Mouse (Mus musculus): ENCODE results near the gene Ppp1r12c. TPM values are rescaled to one million over a fixed set of nuclear protein-coding genes. Genes with fewer than 3 reads are reported as not detected.

Ppp1r12c gene
- polyA plus RNA-seq, 1 experiment from 2014 or later = 72.0 TPM

DNA sequence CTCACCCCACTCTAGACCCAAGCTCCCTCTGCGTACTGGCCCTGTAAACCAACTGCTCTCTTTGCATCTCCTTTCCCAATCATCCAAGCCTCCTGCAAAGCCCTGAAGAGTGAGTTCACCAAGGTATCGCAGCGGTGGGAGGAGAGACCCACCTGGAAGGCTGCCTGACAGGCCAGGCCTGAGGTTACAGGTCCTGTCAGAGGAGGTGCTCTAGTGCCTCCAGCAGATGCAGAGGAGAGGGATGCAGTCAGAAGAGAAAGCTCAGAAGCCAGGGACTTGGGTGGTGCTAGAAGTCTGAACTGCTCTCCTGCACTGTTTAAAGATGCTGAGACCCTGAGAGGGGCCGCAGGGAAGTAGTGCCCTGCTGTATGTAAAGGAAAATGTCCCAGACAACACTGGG is 2.4 kb downstream of the Ppp1r12c start:
- H3K27me3 ChIP-seq = no peaks in the 10 kb centered on the region
- H3K4me2 ChIP-seq (replicated peaks) = peak overlapping the region; percentile 89
- peaks cover 38% of the 10 kb centered on the region for H3K4me1 ChIP-seq
- peak overlapping the region; percentile 97; the same call in 1 of the 2 replicates for H3K9ac ChIP-seq
- H3K36me3 ChIP-seq = peaks cover 30% of the 10 kb centered on the region
- no peak overlapping the region for H3K27ac ChIP-seq
- no peak for ATAC-seq (ENCODE audit: low FRiP score)
- no peak overlapping the region for H3K4me3 ChIP-seq
- no peaks in the 10 kb centered on the region for H3K9me3 ChIP-seq (replicated peaks)
- 92% methylated on average over 4 of the region's 4 CpGs for WGBS

DNA sequence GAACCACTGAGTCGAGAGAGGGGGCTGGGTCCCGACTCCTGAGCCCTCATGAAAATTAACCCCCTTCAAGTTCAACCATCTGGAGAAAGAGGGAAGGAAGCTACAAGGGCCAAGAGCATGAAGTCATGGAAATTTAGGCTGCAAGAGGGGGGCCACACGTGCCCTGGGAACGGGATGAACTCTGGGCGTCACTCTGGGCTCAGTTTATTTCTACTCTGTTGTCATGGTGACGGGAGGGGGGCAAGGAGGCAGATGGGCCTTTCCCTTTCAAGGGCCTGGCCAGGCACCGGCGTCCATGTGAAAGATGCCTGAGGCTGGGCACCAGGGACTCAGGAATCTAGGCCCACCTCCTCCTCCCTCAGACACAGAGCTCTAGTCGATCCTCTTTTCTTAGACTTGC is 3.2 kb downstream of the Ppp1r12c start:
- Histone ChIP-seq H3K27me3 (no peaks in the 10 kb centered on the region), H3K4me1 (peaks cover 38% of the 10 kb centered on the region), H3K9ac (0 out of 2 replicates have a peak overlapping the region, but pooled peaks have one; percentile 23), H3K4me2 (replicated peaks) (peak overlapping the region; percentile 89), H3K27ac (0 out of 2 replicates have a peak overlapping the region, but pooled peaks have one; percentile 7), H3K4me3 (no peak overlapping the region), H3K9me3 (replicated peaks) (no peaks in the 10 kb centered on the region), H3K36me3 (peaks cover 37% of the 10 kb centered on the region)
- WGBS = 11% methylated on average over 9 of the region's 9 CpGs
- peak; percentile 39 for ATAC-seq (ENCODE audit: low FRiP score)

DNA sequence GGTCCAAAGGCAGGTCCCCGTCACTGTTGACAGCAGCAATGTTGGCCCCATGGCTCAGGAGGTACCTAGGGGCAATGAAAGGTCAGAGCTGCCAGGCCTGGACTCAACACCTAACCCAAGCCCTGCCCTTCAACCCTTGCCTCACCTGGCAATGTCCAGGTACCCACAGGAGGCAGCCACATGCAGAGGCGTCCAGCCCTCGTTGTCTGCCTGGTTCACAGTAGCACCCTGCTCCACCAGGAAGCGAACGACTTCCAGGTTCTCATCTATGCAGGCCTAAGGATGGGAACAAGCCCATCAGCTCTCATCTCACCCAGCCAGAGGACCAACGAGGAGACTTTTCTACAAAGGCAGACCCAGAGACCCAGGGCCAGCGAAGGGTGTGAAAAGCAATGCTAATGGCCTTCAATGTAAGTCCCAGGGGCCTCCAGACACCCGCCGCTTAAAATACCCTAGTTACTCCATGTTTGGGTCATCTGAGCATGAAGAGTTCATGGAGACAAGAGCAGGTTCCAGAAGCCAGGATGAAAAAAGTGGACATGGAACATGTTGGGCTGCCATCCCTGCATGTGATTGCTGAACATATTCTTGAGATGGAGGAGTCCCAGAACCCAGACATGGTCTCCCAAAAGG is 4.1 kb downstream of the Ppp1r12c start:
- Histone ChIP-seq H3K9ac (no peak overlapping the region), H3K9me3 (replicated peaks) (no peaks in the 10 kb centered on the region), H3K27ac (no peak overlapping the region), H3K36me3 (peaks cover 45% of the 10 kb centered on the region), H3K4me2 (replicated peaks) (no peak overlapping the region), H3K4me1 (peaks cover 38% of the 10 kb centered on the region), H3K4me3 (no peak overlapping the region), H3K27me3 (no peaks in the 10 kb centered on the region)
- WGBS = 94% methylated on average over 9 of the region's 9 CpGs
- ATAC-seq (ENCODE audit: low FRiP score) = no peak

DNA sequence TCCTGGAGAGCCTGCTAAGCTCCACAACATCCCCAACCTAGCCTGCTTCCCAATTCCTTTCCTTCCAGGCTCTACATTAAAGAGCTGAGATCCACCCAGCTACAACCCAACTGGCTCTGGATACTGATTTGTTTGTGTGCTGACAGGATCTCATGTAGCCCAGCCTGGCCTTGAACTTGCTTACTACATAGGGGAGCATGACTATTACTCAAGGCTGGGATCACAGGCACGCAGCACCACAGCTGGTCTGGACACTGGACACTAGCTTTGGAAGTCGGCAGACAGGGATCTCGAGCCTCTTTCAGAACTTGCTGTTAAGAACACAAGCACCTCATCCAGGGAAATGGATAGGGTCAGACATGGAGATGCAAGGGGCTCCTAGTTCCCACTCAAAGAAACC is 5.0 kb downstream of the Ppp1r12c start:
- Histone ChIP-seq H3K4me1 (peaks cover 38% of the 10 kb centered on the region), H3K27me3 (no peaks in the 10 kb centered on the region), H3K9ac (no peak overlapping the region), H3K4me2 (replicated peaks) (no peak overlapping the region), H3K27ac (no peak overlapping the region), H3K4me3 (no peak overlapping the region), H3K9me3 (replicated peaks) (no peaks in the 10 kb centered on the region), H3K36me3 (peaks cover 52% of the 10 kb centered on the region)
- WGBS = 94% methylated on average over 3 of the region's 3 CpGs
- ATAC-seq (ENCODE audit: low FRiP score) = no peak

DNA sequence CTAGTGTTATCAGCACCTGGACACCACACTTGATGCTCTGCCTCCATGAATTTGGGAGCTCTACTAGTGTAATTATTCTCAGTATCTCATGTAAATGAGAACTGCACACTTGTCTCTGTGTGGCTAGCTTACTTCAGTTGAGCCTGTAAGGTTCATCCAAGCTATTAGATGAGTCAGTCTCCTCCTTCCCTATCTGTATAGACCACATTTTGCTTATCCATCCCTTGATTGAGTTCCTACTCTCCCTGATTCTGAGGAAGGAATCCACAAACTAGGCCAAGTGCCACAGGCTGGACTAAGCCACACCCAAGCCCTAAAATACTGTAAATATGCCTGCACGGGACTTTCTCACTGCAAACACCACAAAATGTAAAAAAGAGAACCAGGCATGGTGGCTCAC is 7.5 kb downstream of the Ppp1r12c start:
- Histone ChIP-seq H3K9ac (no peak overlapping the region), H3K27me3 (no peaks in the 10 kb centered on the region), H3K4me3 (no peak overlapping the region), H3K36me3 (peaks cover 68% of the 10 kb centered on the region), H3K4me1 (peaks cover 21% of the 10 kb centered on the region), H3K9me3 (replicated peaks) (no peaks in the 10 kb centered on the region), H3K4me2 (replicated peaks) (no peak overlapping the region), H3K27ac (no peak overlapping the region)
- 81% methylated on average over 1 of the region's 1 CpGs for WGBS
- ATAC-seq (ENCODE audit: low FRiP score) = no peak

DNA sequence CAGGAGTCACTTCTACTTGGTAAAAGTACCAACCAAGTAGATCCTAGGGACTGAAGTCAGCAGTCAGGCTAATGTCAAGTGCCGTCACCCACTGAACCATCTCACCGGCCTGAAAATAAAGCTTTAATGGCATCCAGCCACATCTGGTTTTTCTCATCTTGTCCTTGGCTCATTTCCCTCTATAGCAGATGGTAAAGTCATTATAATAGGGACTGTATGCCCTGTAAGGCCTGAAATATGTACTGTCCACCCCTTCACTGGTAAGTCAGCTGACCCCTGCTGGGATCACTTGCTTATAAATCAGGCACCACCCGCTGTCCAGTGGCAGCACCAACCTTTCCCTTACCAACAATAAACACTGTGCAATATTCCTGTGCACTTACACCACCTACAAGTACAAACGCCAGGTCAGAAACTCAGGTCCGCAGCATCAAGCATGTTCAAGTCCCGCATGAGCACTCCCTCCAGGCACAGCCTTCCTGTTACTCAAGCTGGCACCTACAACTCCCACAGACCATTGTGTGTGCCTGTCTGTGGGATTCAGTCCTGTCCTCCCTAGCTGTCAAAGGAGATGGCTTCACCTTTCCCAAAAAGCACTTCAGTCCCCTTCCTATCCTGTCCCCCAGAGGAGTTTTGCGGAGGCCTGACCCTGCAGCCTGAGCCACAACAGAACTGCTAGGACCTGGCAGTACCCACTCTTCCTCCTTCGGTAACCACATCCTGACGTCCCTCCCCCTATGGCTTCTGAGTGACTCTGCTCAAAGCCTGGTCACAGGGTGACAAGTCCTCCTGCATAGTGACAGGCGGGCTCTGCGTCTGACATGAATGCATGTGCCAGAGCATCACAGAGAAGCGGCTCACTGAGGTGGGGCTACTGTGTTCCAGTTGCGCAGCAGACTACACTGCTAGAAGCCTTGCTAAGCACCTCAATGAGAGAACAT is 8.9 kb downstream of the Ppp1r12c start:
- Histone ChIP-seq H3K4me2 (replicated peaks) (no peak overlapping the region), H3K36me3 (peaks cover 73% of the 10 kb centered on the region), H3K4me3 (no peak overlapping the region; the same call in 1 of the 2 replicates), H3K27ac (no peak overlapping the region), H3K9ac (no peak overlapping the region), H3K4me1 (peaks cover 7% of the 10 kb centered on the region), H3K27me3 (no peaks in the 10 kb centered on the region), H3K9me3 (replicated peaks) (no peaks in the 10 kb centered on the region)
- no peak for ATAC-seq (ENCODE audit: low FRiP score)
- WGBS = 87% methylated on average over 13 of the region's 13 CpGs

DNA sequence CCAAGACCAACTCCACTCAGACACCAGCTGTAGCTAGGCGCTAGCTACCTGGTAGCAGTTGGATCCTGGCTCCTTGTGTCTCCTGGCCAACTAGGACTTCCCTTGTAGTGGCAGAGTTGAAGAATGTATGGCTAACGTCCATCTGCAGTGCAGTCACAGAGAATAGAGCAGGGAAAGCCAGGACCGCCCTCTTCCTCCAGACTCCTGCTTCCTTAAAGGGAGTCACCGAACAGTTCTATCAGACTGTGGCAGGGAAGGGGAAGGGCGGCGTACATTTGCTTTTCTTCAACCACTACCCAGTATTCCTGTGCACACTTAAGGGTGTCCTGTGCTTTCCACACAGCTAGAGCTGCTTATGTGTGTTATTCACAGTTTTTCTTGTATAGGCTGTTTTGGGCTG is 10.2 kb downstream of the Ppp1r12c start:
- 87% methylated on average over 6 of the region's 6 CpGs for WGBS
- no peak for ATAC-seq (ENCODE audit: low FRiP score)
- H3K27ac ChIP-seq = no peak overlapping the region

DNA sequence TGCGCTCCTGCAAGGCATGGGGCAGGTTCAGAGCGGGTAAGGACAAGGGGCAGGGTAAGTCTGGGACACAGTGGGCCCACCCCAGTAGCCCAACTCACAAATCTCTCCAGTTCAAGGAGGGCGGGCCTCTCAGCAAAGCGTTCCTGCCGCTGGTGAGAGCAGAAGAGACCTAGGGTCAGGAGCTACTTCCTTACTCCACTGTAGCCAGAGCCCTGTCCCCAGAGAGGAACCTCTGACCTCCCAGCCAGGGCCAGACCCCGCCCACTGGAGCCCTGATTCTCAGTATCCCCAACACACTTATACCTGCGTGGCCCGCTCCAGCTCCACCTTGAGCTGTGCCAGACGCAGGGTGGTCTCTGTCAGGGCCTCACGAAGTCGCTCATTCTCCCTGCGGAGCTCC is 19.2 kb downstream of the Ppp1r12c start:
- whole genome bisulfite sequencing = 85% methylated on average over 12 of the region's 12 CpGs
- H3K4me2 ChIP-seq (replicated peaks) = no peak overlapping the region

More for the DNA sequence above, 10.2 kb downstream of the Ppp1r12c start:
- H3K4me3 ChIP-seq = no peak overlapping the region
- no peaks in the 10 kb centered on the region for H3K4me1 ChIP-seq
- no peak overlapping the region for H3K9ac ChIP-seq
- H3K27me3 ChIP-seq = no peaks in the 10 kb centered on the region
- no peaks in the 10 kb centered on the region for H3K9me3 ChIP-seq (replicated peaks)
- H3K4me2 ChIP-seq (replicated peaks) = no peak overlapping the region
- H3K36me3 ChIP-seq = peaks cover 66% of the 10 kb centered on the region

DNA sequence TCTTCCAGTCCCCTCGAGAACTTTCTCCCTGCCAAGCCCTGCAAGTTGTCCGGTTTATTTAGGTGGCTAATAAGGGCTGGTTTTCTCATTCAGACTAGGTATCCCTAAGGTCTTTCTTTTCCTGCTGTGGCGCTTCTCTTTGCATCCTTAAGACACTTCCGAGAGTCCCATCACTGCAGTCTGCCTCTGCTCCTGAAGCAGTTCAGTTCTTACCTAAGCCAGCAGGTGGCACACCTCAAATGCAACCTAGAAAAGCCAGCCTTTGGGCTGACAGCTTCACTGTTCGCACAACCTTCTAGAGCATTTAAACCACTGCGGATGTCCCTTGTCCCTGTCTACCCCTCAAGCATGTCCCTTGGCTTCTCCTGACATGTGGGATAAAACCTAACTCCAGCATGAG is 21.8 kb downstream of the Ppp1r12c start:
- whole genome bisulfite sequencing = 40% methylated on average over 6 of the region's 6 CpGs
- no peaks in the 10 kb centered on the region for H3K9me3 ChIP-seq (replicated peaks)
- no peak overlapping the region for H3K4me3 ChIP-seq
- H3K4me1 ChIP-seq = peaks cover 20% of the 10 kb centered on the region
- H3K36me3 ChIP-seq = peaks cover 41% of the 10 kb centered on the region
- no peak overlapping the region for H3K9ac ChIP-seq
- no peak overlapping the region for H3K27ac ChIP-seq
- no peak overlapping the region for H3K4me2 ChIP-seq (replicated peaks)
- peaks cover 25% of the 10 kb centered on the region for H3K27me3 ChIP-seq
- no peak for ATAC-seq (ENCODE audit: low FRiP score)

More for the DNA sequence above, 19.2 kb downstream of the Ppp1r12c start:
- ATAC-seq (ENCODE audit: low FRiP score) = no peak
- Histone ChIP-seq H3K4me3 (no peak overlapping the region), H3K9ac (no peak overlapping the region), H3K36me3 (peaks cover 61% of the 10 kb centered on the region), H3K4me1 (peaks cover 20% of the 10 kb centered on the region), H3K27me3 (peaks cover 6% of the 10 kb centered on the region), H3K9me3 (replicated peaks) (no peaks in the 10 kb centered on the region), H3K27ac (no peak overlapping the region)

DNA sequence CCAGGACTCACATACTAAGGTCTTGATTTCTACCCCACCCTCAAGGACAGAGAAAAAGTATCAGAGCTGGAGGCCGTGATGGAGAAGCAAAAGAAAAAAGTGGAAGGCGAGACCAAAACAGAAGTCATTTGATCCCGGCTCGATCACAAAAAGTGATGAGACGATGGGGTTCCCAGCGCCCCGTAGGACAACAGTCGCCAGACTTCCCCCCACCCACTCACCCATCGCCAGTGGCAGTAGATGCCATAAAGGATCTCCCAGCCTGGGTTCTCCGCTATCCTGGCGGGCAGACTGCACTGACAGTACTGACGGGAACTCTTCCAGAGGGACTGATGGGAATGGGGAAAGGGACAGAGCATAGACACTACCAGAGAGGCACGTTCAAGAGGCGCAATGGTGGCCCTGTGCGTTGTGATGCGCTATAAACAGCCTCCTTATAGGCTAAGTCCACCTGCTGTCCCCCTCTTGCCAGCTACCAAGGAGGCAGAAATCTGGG is 22.6 kb downstream of the Ppp1r12c start:
- H3K9ac ChIP-seq = peak overlapping the region; percentile 52
- peak overlapping the region; percentile 97 for H3K4me2 ChIP-seq (replicated peaks)
- H3K4me3 ChIP-seq = peak overlapping the region; percentile 44
- ATAC-seq (ENCODE audit: low FRiP score) = no peak
- H3K27me3 ChIP-seq = peaks cover 33% of the 10 kb centered on the region
- H3K9me3 ChIP-seq (replicated peaks) = no peaks in the 10 kb centered on the region
- peaks cover 32% of the 10 kb centered on the region for H3K36me3 ChIP-seq
- H3K27ac ChIP-seq = peak overlapping the region; percentile 74
- peaks cover 20% of the 10 kb centered on the region for H3K4me1 ChIP-seq
- 4% methylated on average over 16 of the region's 16 CpGs for WGBS

DNA sequence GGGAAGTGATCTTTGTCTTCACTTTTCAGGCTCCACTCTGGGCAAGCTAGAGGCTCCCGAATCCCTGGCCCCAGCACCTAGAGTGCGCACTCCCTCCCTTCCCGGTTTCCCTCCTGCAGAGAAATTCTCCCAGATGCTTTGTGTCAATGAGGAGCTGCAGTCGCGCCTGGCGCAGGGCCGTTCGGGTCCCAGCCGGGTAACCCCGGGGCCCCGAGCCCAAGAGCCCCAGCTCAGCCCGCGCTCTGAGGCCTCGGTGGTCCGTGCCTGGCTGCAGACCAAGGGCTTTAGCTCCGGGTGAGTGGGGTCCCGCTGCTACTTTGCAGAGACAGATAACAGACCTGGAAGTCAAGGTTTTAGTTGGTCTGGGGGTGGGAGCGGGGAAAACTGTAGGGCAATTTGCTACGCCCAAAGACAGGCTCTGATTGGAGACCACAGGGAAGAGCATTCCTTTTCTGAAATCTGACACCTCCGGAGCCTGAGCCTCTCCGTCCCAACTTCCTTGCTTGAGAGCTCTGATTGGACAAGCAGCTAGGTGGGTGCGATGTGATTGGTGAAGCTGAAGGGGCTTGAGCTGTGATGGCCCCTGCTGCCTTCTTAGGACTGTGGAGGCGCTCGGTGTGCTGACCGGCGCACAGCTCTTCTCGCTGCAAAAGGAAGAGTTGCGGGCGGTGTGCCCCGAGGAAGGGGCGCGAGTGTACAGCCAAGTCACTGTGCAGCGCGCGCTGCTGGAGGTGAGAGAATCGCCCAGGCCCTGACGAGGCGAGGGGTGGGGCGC is 23.3 kb downstream of the Ppp1r12c start:
- Histone ChIP-seq H3K27ac (peak overlapping the region; percentile 90), H3K9ac (peak overlapping the region; percentile 62), H3K4me3 (peak overlapping the region; percentile 44), H3K4me2 (replicated peaks) (peak overlapping the region; percentile 97), H3K36me3 (peaks cover 26% of the 10 kb centered on the region), H3K27me3 (peaks cover 40% of the 10 kb centered on the region), H3K9me3 (replicated peaks) (no peaks in the 10 kb centered on the region), H3K4me1 (peaks cover 20% of the 10 kb centered on the region)
- ATAC-seq (ENCODE audit: low FRiP score) = peak; percentile 97
- WGBS = under 1% methylated on average over 39 of the region's 39 CpGs

DNA sequence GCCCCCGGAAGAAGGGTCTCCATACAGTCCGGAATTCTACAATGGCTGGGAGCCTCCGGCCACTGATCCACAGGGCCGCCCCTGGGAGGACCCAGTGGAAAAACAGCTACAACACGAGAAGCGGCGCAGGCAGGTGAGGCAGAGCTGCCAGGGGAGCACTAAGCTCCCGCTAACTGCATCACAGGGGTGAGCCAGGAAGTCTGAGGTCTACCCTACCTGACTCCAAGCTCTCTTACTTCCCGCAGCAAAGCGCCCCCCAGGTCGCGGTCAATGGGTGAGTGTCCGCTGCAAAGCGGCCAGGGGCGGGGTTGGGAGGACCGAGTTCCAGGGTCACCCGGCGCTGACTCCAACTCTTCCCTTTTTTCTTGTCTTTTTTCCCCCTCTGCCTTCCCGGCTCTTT is 27.5 kb downstream of the Ppp1r12c start:
- Histone ChIP-seq H3K9ac (no peak overlapping the region), H3K9me3 (replicated peaks) (no peaks in the 10 kb centered on the region), H3K27me3 (peaks cover 64% of the 10 kb centered on the region), H3K36me3 (no peaks in the 10 kb centered on the region), H3K27ac (no peak overlapping the region), H3K4me3 (no peak overlapping the region), H3K4me1 (peaks cover 22% of the 10 kb centered on the region), H3K4me2 (replicated peaks) (no peak overlapping the region)
- no peak for ATAC-seq (ENCODE audit: low FRiP score)
- 10% methylated on average over 19 of the region's 19 CpGs for WGBS
